Mouse (Mus musculus): ENCODE measurements at regions not wholly inside any gene's neighbourhood (a gene's known extent, or its start where the extent isn't known, plus 50 kb on each side); places are given as distances from the start of the nearest gene placed in this dataset.

GRCm38 (mm10) chr5:80766591-80766990 lies 253.3 kb upstream of the Adgrl3 start:
- TF ChIP-seq POU5F1 (IDR thresholded peaks at IDR 0.05; ENCODE audit: borderline replicate concordance, low read length), result no peak
- no peak for TF ChIP-seq NANOG (IDR thresholded peaks at IDR 0.05; ENCODE audit: borderline replicate concordance, low read length)
- no peak for TF ChIP-seq CTCF (conservative IDR thresholded peaks at IDR 0.05; ENCODE audit: low read length)
- peaks cover 14% of the 10 kb centered on the region for H3K9me3 ChIP-seq (ENCODE audit: low read length)
- no peaks in the 10 kb centered on the region for H3K4me1 ChIP-seq (replicated peaks; ENCODE audit: low read depth, low read length)
- H3K27me3 ChIP-seq (ENCODE audit: insufficient read depth, low read length), result no peaks in the 10 kb centered on the region
- H3K4me3 ChIP-seq (replicated peaks; ENCODE audit: low read length), result no peak overlapping the region
- no peaks in the 10 kb centered on the region for H3K36me3 ChIP-seq (ENCODE audit: insufficient read depth, low read length)

DNA sequence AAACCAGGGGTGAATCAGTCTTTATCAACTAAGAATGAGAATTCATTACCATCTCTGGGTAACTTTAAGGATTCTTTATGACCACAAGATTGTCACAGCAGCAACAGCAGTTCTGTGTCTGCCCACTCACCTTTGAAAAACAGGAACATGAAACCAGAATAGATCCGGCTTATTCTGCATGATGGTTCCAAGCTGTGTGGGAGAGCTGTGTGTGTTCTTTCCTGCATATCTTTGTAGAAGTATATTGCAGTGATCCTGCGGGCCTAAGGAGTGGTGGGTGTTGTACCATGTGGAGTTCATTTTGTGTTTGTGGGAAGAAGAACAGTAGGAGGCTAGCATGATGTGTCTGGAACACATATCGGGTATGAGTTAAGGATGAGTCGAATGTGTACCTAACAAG lies 236.0 kb upstream of the Adgrl3 start:
- Histone ChIP-seq H3K27me3 (ENCODE audit: insufficient read depth, low read length) (no peaks in the 10 kb centered on the region), H3K4me1 (replicated peaks; ENCODE audit: low read depth, low read length) (no peaks in the 10 kb centered on the region), H3K4me3 (replicated peaks; ENCODE audit: low read length) (no peak overlapping the region), H3K36me3 (ENCODE audit: insufficient read depth, low read length) (no peaks in the 10 kb centered on the region), H3K9me3 (ENCODE audit: low read length) (no peaks in the 10 kb centered on the region)
- no peak for TF ChIP-seq POU5F1 (IDR thresholded peaks at IDR 0.05; ENCODE audit: borderline replicate concordance, low read length)
- no peak for TF ChIP-seq NANOG (IDR thresholded peaks at IDR 0.05; ENCODE audit: borderline replicate concordance, low read length)
- TF ChIP-seq CTCF (conservative IDR thresholded peaks at IDR 0.05; ENCODE audit: low read length), result no peak

GRCm38 (mm10) chr5:80784746-80785145 lies 235.2 kb upstream of the Adgrl3 start:
- no peaks in the 10 kb centered on the region for H3K4me1 ChIP-seq (replicated peaks; ENCODE audit: low read depth, low read length)
- no peaks in the 10 kb centered on the region for H3K9me3 ChIP-seq (ENCODE audit: low read length)
- H3K36me3 ChIP-seq (ENCODE audit: insufficient read depth, low read length), result no peaks in the 10 kb centered on the region
- TF ChIP-seq CTCF (conservative IDR thresholded peaks at IDR 0.05; ENCODE audit: low read length), result no peak
- TF ChIP-seq POU5F1 (IDR thresholded peaks at IDR 0.05; ENCODE audit: borderline replicate concordance, low read length), result no peak
- no peak for TF ChIP-seq NANOG (IDR thresholded peaks at IDR 0.05; ENCODE audit: borderline replicate concordance, low read length)
- no peak overlapping the region for H3K4me3 ChIP-seq (replicated peaks; ENCODE audit: low read length)
- H3K27me3 ChIP-seq (ENCODE audit: insufficient read depth, low read length), result no peaks in the 10 kb centered on the region

GRCm38 (mm10) chr5:80791658-80792057 lies 228.3 kb upstream of the Adgrl3 start:
- Histone ChIP-seq H3K36me3 (ENCODE audit: insufficient read depth, low read length) (no peaks in the 10 kb centered on the region), H3K4me1 (replicated peaks; ENCODE audit: low read depth, low read length) (no peaks in the 10 kb centered on the region), H3K4me3 (replicated peaks; ENCODE audit: low read length) (no peak overlapping the region), H3K9me3 (ENCODE audit: low read length) (no peaks in the 10 kb centered on the region), H3K27me3 (ENCODE audit: insufficient read depth, low read length) (no peaks in the 10 kb centered on the region)
- TF ChIP-seq NANOG (IDR thresholded peaks at IDR 0.05; ENCODE audit: borderline replicate concordance, low read length) (no peak), POU5F1 (IDR thresholded peaks at IDR 0.05; ENCODE audit: borderline replicate concordance, low read length) (no peak), CTCF (conservative IDR thresholded peaks at IDR 0.05; ENCODE audit: low read length) (no peak)

DNA sequence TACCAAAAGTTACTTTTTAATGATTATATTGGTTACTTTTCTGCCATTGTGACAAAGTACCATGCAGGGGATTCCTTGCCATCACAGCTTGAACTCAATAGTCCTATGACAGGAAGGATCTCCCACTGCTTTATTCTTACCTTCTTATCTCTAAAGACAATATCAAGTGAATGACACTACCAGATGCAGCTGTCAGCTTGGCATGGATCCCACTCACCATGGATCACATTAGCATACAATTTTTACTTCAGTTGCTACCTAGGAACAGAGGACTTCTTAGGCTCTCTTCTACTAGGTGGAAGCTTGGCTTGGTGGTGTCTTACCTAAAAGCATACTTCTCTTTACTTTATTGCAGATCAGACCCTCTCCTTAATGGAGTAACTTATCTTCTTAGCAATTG lies 220.2 kb upstream of the Adgrl3 start:
- no peaks in the 10 kb centered on the region for H3K36me3 ChIP-seq (ENCODE audit: insufficient read depth, low read length)
- H3K27me3 ChIP-seq (ENCODE audit: insufficient read depth, low read length), result no peaks in the 10 kb centered on the region
- no peaks in the 10 kb centered on the region for H3K9me3 ChIP-seq (ENCODE audit: low read length)
- TF ChIP-seq CTCF (conservative IDR thresholded peaks at IDR 0.05; ENCODE audit: low read length) (no peak), POU5F1 (IDR thresholded peaks at IDR 0.05; ENCODE audit: borderline replicate concordance, low read length) (no peak), NANOG (IDR thresholded peaks at IDR 0.05; ENCODE audit: borderline replicate concordance, low read length) (no peak)
- H3K4me3 ChIP-seq (replicated peaks; ENCODE audit: low read length), result no peak overlapping the region
- no peaks in the 10 kb centered on the region for H3K4me1 ChIP-seq (replicated peaks; ENCODE audit: low read depth, low read length)

- no peak overlapping the region for H3K4me3 ChIP-seq (replicated peaks; ENCODE audit: low read length)
- TF ChIP-seq NANOG (IDR thresholded peaks at IDR 0.05; ENCODE audit: borderline replicate concordance, low read length), result no peak
- no peak for TF ChIP-seq CTCF (conservative IDR thresholded peaks at IDR 0.05; ENCODE audit: low read length)
- no peak for TF ChIP-seq POU5F1 (IDR thresholded peaks at IDR 0.05; ENCODE audit: borderline replicate concordance, low read length)
- H3K36me3 ChIP-seq (ENCODE audit: insufficient read depth, low read length), result no peaks in the 10 kb centered on the region
- H3K9me3 ChIP-seq (ENCODE audit: low read length), result no peaks in the 10 kb centered on the region
- H3K4me1 ChIP-seq (replicated peaks; ENCODE audit: low read depth, low read length), result no peaks in the 10 kb centered on the region
- no peaks in the 10 kb centered on the region for H3K27me3 ChIP-seq (ENCODE audit: insufficient read depth, low read length)
Observed at GRCm38 (mm10) chr5:80812917-80813316, 207.0 kb upstream of the Adgrl3 start.

DNA sequence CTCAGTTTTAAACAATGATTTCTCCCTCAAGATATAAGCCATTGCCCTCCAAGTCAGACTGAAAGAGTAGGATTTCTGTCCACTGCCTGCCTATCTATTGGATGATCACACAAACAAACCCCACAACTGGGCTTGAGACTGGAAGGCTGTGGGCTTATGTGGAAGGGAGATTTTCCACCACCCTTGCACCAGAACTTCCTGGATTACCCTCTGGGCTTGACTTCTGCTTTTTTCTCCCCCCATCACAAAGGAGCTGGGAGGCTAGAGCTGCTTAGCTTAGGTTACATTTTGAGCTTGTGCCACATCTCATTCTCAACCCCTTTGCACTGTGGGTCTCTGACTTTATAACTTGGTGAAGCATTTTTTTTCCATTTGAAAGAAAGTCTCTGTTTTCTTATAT lies 200.7 kb upstream of the Adgrl3 start:
- H3K27me3 ChIP-seq (ENCODE audit: insufficient read depth, low read length), result no peaks in the 10 kb centered on the region
- no peaks in the 10 kb centered on the region for H3K4me1 ChIP-seq (replicated peaks; ENCODE audit: low read depth, low read length)
- no peak overlapping the region for H3K4me3 ChIP-seq (replicated peaks; ENCODE audit: low read length)
- H3K9me3 ChIP-seq (ENCODE audit: low read length), result no peaks in the 10 kb centered on the region
- no peaks in the 10 kb centered on the region for H3K36me3 ChIP-seq (ENCODE audit: insufficient read depth, low read length)
- TF ChIP-seq CTCF (conservative IDR thresholded peaks at IDR 0.05; ENCODE audit: low read length) (no peak), NANOG (IDR thresholded peaks at IDR 0.05; ENCODE audit: borderline replicate concordance, low read length) (no peak), POU5F1 (IDR thresholded peaks at IDR 0.05; ENCODE audit: borderline replicate concordance, low read length) (no peak)

DNA sequence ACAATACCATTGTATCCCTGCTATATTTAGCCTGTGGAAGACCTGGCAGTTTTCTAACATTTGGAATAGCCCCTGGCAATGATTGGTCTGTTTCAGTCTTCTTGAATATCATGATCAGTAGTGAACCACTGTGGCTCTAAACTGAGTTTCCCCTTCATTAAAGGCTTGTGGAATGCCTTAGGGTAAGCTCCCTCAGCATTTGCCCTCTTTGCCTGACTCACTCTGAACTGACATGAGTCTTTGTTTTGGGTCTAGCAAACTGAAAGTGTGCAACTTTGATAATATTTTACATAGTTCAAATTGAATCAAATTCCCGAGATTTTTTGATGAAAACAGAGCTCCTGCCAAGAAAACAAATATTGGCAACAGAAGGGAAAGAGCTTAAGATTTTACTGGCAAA lies 177.4 kb upstream of the Adgrl3 start:
- Histone ChIP-seq H3K4me1 (replicated peaks; ENCODE audit: low read depth, low read length) (no peaks in the 10 kb centered on the region), H3K36me3 (ENCODE audit: insufficient read depth, low read length) (no peaks in the 10 kb centered on the region), H3K9me3 (ENCODE audit: low read length) (no peaks in the 10 kb centered on the region), H3K4me3 (replicated peaks; ENCODE audit: low read length) (no peak overlapping the region), H3K27me3 (ENCODE audit: insufficient read depth, low read length) (no peaks in the 10 kb centered on the region)
- TF ChIP-seq NANOG (IDR thresholded peaks at IDR 0.05; ENCODE audit: borderline replicate concordance, low read length), result no peak
- no peak for TF ChIP-seq CTCF (conservative IDR thresholded peaks at IDR 0.05; ENCODE audit: low read length)
- no peak for TF ChIP-seq POU5F1 (IDR thresholded peaks at IDR 0.05; ENCODE audit: borderline replicate concordance, low read length)

GRCm38 (mm10) chr5:80855034-80855433 lies 164.9 kb upstream of the Adgrl3 start:
- no peaks in the 10 kb centered on the region for H3K27me3 ChIP-seq (ENCODE audit: insufficient read depth, low read length)
- H3K9me3 ChIP-seq (ENCODE audit: low read length), result no peaks in the 10 kb centered on the region
- no peak overlapping the region for H3K4me3 ChIP-seq (replicated peaks; ENCODE audit: low read length)
- H3K36me3 ChIP-seq (ENCODE audit: insufficient read depth, low read length), result no peaks in the 10 kb centered on the region
- no peaks in the 10 kb centered on the region for H3K4me1 ChIP-seq (replicated peaks; ENCODE audit: low read depth, low read length)
- TF ChIP-seq CTCF (conservative IDR thresholded peaks at IDR 0.05; ENCODE audit: low read length) (no peak), NANOG (IDR thresholded peaks at IDR 0.05; ENCODE audit: borderline replicate concordance, low read length) (no peak), POU5F1 (IDR thresholded peaks at IDR 0.05; ENCODE audit: borderline replicate concordance, low read length) (no peak)
